Comparison of ENCODE assay signal across 10 mouse cellular contexts in the genomic region with DNA sequence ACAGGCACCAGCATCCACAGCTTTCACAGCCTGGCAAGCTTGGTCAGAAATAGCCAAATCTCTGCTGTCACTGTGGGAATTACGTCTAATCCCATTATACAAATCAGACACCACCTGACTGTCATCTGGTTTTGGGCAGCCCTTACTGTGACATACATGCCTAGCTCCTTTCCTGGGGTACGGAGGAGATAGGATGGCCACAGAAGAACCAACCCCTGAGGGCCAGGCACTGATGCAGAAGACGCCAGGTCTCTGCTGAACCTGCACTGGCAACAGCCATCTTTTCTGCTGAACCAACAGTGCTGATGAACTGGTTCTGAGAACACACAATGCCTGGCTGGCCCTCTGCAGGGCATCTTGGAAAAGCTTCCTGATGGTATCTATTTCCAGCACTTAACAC.
"Had no signal": no experiment of that assay in that cellular context is flagged by ENCODE, and none has a peak within 500 bp of the region (broad histone marks: within the 10 kb centered on the region; RNA-seq: fewer than 3 reads in every experiment).

No protein-coding gene starts in this region.

- DNase-seq: liver, postnatal 0 days; lung, adult 2 months; lung, postnatal 14 days; lung, postnatal 36 days; right cerebral cortex, postnatal 25 days; right cerebral cortex, postnatal 4 days; spleen, adult 18-20 months; thymus, adult 18-20 months; thymus, postnatal 14 days; thymus, postnatal 36 days had no signal
